Mouse (Mus musculus) right cerebral cortex, postnatal 14 days (tissue): Measurements from ENCODE around the gene Il16.
A peak's percentile ranks its signal among the peaks of the same experiment; 100 is the strongest.

Source experiments
- DNase-seq: peaks from one replicate; pipeline ENCODE4 v3.0.0; 2022

Il16 gene

DNA sequence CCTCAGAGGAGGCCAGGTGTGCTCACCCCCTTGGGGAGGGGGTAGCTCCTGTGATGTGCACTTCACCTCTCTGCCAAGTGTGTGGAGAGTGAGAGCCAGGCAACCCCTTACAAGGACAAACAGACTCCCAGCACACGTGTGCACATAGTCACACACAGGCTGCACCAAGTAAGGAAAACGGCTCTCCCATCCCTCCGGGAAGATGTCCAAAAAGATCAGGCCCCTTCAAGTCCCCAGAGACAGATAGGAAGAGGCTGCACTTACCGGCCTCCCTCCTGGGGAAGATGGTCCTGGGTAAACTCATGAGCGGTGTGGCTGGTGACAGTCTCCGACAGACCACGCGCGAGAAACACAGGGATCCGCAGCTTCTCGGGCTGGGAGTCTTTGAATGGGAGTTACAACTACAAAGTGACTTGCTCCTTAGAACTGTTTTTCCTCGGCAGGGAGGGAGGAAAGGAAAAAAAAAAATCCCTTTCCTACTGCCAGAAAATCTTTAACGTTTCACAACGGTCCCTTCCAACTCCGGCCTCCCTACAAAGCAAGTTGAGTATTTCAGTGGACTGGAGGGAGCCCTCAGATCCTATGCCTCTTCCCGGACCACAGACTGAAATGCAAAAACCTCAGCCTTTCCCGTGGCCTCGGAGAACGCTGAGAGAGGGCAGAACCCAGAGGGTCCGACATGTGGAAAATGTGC is at the start of gene Il16:
Gene Il16 (minus strand): TSS at position 314 of the 694 bp plus-strand sequence.
- DNase-seq, result no peak

DNA sequence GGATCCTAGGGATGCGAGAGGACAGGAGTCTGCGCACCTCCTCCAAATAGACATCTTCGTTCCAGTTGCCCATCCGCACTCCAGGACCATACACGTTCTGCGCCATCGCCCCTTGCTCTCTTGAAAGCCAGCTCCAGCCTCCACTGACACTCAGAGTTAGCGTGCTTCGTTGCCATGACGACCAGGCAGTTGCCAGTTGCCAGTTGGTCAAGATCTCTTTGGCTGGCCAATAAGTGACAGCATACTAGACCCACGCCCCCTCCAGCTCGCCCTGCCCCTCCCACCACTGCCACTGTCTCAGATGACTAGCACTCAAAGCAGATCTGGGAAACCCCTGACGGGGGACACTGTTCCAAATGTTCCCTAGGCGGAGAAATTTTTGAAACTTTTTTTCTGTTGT is 49.2 kb upstream of the Il16 start, which contains the start of gene Cfap161:
Gene Cfap161 (minus strand): TSS at position 176 of the 400 bp plus-strand sequence.
- peak; percentile 65 for DNase-seq

DNA sequence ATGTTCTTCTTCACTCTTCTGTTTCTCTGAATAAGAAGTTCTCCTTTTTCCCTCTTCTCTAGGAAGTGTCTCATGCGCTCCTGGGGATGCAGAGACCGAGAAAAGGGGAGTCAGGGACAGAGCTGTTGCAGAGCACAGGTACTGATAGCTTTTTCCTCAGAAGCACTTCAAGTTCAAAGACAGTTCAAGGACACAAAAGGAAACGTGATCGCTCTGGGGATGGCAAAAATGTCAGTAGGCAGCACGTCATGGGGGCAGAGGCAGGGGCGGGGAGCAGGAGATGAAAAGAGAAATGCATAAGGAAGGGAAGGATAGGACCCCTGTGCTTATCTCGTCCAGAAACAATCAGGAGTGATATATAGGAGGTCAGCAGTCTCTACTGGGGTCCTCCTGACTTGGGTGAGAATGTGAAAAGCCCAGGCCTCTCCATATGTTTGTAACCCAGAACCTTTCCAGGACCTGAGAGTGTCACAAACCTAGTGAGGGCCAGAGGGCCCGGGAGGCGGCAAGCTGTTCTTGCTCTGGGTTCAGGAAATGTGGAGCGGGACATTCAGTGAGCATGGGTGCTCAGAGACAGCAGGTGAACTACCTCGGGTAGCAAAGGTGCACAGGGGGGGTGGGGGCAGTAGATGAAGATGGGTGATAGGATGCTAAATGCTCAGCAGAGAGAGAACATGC is 48.6 kb upstream of the Il16 start:
- no peak for DNase-seq

DNA sequence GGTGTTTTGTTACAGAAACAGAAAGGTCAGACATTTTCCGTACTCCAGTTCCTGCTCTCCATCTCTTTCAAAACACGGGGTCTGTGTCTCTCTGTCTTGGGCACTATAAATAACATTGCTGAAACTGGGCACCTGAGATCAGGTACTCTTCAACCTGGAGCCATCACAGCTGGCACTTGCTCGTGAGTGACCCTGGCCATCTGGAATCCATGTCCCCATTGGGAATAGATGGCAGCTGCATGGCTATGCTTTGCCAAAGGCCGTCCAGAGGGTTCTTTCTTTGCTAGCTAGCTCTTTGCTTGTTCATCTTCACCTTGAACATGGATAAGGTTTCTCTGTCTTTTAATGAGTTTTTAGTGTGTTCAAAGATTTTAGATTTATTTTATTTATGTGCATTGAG is 35.4 kb upstream of the Il16 start:
- DNase-seq, result no peak

DNA sequence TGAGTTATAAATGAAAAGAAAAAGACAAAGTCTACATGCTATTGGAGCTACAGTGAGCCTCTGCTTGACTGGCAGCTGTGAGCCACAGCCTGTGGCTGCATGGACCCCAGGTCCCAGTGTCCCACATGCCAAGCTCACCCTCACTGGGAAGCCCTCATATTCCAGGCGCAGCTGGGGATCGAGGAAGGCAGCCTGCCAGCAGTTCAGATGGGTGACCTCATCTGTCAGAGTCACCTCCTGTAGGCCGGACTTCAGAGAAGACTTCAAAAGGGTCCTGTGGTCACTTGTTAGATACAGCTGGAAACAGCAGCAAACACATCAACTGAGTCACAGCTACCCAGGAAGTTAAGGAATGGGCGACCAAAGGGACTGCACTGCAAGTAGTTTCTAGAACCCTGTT is 34.5 kb upstream of the Il16 start:
- DNase-seq, result no peak

GRCm38 (mm10) chr7:83779028-83779427 is 33.5 kb upstream of the Il16 start:
- no peak for DNase-seq

DNA sequence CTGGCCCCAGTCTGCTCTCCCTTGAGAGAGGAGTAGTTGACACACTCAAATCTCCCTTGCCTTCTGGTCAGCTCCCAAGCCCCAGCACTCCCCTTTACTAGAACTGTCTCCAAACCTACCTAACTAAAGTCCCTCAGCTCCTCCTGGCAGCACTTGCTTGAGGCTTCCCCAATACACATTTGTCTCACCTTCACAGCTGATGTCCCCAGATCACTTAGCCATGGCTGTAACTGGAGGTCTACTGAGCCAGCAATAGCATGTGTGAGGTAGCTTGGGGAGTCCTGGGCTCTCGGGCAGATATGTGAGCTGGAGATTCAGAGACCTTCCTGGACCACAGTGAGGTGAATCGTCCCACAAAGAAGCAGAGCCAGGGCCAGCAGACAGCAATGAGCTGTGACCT is 33.0 kb upstream of the Il16 start:
- no peak for DNase-seq

DNA sequence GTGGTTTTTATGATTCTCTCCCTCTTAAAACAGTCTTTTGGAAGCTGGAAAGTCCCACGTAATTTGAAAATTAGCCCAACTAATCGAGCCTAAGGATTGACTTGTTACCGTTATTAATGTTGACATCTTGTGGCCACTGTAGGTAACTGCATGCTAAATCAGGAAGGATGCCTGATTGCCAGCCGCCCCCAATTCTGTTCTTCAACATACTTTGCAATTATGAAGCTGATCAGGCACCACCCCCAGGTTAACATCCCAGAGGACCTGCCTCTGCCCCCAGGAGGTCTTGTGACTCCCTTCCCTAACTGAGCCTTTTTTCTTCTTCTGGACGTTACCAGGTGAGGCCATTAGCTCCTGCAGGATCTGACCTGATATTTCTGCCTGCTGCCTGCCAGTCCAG is 29.2 kb upstream of the Il16 start:
- no peak for DNase-seq

GRCm38 (mm10) chr7:83763674-83764073 is 18.1 kb upstream of the Il16 start:
- DNase-seq, result no peak

DNA sequence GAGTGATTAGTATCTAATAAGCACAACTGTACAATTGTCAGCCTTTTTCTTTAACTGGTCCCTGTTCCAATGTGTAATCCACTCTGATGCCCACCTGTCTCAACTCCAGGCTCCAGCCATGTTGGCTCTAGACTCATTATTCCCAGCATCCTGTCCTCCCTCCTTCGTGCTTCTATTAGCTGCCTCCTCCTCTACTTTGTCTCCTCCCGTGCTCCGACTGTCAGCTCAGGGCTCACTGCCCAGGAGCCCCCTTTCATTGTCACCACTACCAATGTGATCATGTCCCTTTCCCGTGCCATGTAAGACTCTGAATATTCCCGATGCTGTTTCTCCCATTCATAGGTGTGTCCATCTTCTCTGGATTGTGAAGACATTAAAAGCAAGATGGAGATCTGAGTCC is 16.8 kb upstream of the Il16 start:
- no peak for DNase-seq

- DNase-seq, result no peak
Measured at GRCm38 (mm10) chr7:83751055-83751454, 5.5 kb upstream of the Il16 start.

- DNase-seq, result no peak
Measured at GRCm38 (mm10) chr7:83748405-83748804, 2.9 kb upstream of the Il16 start.

GRCm38 (mm10) chr7:83746107-83746687 is 671 bp upstream of the Il16 start:
- DNase-seq, result no peak

DNA sequence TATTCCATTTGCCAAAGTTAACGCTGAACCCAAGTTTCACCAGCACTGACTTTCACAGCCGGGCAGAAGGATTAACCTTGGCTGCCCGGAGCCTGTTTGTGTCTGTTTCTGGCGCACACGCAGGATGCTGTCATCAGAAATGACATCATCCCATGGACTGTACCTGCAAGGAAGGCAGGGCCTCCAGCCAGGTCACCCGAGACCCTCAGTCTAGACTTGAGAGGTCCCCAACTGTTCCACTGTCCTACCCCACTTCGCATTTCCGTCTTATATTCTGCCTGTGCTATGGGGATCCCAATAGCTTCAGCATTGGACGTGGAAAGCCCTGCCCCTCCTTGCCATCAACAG is 487 bp downstream of the Il16 start:
- no peak for DNase-seq

GRCm38 (mm10) chr7:83744250-83744649 is 1.3 kb downstream of the Il16 start:
- DNase-seq, result no peak

GRCm38 (mm10) chr7:83742690-83743089 is 2.8 kb downstream of the Il16 start:
- no peak for DNase-seq

- no peak for DNase-seq
Measured at GRCm38 (mm10) chr7:83742026-83742425, 3.5 kb downstream of the Il16 start.

DNA sequence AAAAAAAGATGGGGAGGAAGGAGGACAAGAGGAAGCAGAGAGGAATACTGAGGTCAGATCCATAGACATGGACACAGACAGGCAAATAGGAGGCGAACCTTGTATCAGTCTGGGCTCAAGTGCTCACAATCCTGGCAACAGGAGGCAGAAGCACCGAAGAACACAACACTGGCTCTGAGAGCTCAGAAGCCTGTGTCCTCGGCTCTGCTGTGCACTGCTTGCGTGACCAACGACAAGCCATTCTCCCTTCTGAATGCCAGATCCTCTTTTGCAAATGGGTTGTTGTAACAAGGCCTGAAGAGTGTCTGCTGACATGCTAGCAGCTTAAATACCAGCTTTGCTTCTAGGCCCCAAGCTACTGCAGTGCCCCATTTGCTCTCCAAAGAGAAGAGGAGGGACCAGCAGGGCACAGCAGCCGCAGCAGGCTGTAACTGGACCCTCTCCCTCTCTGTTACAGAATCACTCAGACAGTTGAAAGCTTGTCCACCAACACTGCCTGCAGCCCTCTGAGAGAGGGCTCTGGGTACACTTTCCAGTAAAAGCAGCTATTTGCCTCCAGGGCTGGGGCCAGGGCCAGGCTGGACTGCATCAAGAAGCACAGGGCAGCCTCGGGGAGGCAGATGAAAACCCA is 5.7 kb downstream of the Il16 start:
- DNase-seq, result no peak

DNA sequence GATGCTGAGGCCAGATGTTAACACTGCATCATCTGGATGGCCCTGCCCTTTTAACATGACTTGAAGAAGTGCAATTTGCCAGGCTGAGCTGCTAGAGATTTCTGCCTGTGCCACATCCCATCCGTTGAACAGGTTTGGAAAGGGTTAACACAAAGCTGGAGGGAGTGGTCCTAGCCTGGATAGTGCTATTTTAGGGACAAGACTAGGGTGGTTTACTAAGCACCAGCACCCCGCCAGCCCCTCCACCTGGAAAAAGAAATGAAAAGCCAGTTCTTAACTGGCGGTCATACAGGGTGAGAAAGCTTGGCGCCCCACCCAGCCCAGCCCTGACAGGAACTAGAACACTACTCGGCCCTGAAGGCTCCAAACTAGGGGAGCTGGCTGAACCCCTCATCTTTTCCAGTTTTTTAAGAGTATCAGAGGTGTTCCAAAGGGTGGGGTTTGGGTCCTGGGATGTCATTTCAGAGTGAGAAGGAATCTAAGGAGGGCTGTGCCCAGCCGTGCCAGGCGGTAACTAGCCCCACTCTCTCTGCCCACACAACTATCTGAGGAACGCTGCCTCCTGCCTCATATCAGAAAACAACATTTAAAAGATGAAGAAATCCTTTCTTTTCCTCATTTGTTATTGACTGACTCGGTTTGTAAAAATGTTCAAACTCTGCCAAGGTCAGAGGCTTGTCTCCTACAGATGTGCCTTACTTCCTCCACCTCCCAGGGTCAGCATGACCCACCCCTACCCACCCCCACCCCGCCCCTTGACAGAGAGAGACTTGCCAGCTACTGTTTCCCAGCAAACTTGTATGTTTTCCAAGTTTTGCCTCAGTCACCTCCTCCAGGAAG is 6.7 kb downstream of the Il16 start:
- DNase-seq, result no peak

GRCm38 (mm10) chr7:83737914-83738490 is 7.5 kb downstream of the Il16 start:
- no peak for DNase-seq

DNA sequence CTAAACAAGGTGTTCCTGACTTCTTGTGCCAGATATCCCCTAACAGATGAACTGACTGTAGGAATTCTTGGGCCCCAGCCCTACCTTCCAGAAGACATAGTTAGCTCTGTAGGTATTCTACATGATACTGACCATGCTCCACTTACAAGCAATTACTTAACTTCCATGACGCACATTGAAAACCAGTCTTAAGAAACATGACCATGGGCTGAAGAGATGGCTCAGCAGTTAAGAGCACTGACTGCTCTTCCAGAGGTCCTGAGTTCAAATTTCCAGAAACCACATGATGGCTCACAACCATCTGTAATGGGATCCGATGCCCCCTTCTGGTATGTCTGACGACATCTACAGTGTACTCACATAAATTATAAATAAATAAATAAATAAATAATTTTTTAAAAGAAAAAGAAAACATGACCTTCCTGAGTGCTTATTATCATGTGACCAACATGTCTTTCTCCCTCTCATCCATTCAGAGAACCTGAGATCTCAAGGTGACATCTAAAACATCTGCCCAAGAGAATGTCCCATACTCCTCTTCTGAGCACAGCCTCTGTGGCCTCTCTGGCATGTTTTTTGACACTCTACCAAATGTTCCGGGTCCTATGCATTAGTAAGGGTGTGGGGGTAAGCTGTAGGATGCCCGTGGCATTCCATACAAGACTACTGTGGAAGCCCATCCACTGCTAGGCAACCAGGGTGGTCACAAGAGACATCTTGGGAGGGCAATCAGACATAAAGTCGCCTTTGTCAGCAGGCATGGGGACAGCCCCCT is 9.0 kb downstream of the Il16 start:
- DNase-seq, result no peak
